Mouse (Mus musculus) ES-E14 (cell line): ENCODE data around the gene Crb1. TPM values are rescaled to one million over a fixed set of nuclear protein-coding genes. Genes with fewer than 3 reads are reported as not detected.

Experiments
- DNase-seq: peaks from one replicate; pipeline ENCODE4 v3.0.0-alpha.2; 2013; ENCODE audit warnings: low read depth, low spot score
- H3K27ac ChIP-seq: 2 replicates; pipeline ENCODE4 v1.5.1; 2012; ENCODE audit warnings: low read depth, mild to moderate bottlenecking, low read length, moderate library complexity, mixed read lengths; ENCODE audit not compliant: poor library complexity, insufficient read depth, severe bottlenecking
- H3K36me3 ChIP-seq: 2 replicates; pipeline ENCODE4 v1.6.1; 2012; ENCODE audit warnings: mild to moderate bottlenecking, low read length, moderate library complexity, mixed read lengths; ENCODE audit not compliant: control insufficient read depth, poor library complexity, insufficient read depth, severe bottlenecking
- H3K4me1 ChIP-seq, 2 experiments: fragments of 150-350 bp in 1 of 2; sonication (generic) in 1 of 2; 2 replicates each; pipeline ENCODE4 v1.6.1; 2012; ENCODE audit warnings: low read length in 2 of 2, mild to moderate bottlenecking in 1 of 2, mixed read lengths in 1 of 2; ENCODE audit not compliant: control insufficient read depth in 2 of 2, insufficient read depth in 2 of 2, poor library complexity in 1 of 2
- H3K4me3 ChIP-seq, 2 experiments: fragments of 150-350 bp in 1 of 2; sonication (generic) in 1 of 2; 2 replicates each; pipeline ENCODE4 v1.5.1; 2012; ENCODE audit warnings: low read length in 2 of 2, low read depth in 1 of 2, mild to moderate bottlenecking in 1 of 2, mixed read lengths in 1 of 2; ENCODE audit not compliant: insufficient read depth in 1 of 2, poor library complexity in 1 of 2, severe bottlenecking in 1 of 2
- H3K9ac ChIP-seq: 2 replicates; pipeline ENCODE4 v1.6.1; 2012; ENCODE audit warnings: low read depth, mild to moderate bottlenecking, low read length, mixed read lengths; ENCODE audit not compliant: poor library complexity, insufficient read depth, severe bottlenecking
- H3K9me3 ChIP-seq: fragments of 150-350 bp; sonication (generic); 2 replicates; pipeline ENCODE4 v1.6.1; 2012; ENCODE audit warnings: low read depth, mild to moderate bottlenecking, low read length; ENCODE audit not compliant: control insufficient read depth, insufficient read depth
- CHD2 ChIP-seq: IDR thresholded peaks from 2 replicates; pipeline ENCODE4 v1.6.1; 2014; ENCODE audit warnings: mild to moderate bottlenecking, low read depth, low read length, inconsistent platforms
- HCFC1 ChIP-seq: IDR thresholded peaks from 2 replicates; pipeline ENCODE4 v1.6.1; 2012; ENCODE audit warnings: low read length, inconsistent platforms, borderline replicate concordance; ENCODE audit not compliant: insufficient read depth
- MAFK ChIP-seq: IDR thresholded peaks from 2 replicates; pipeline ENCODE4 v1.6.1; 2014; ENCODE audit warnings: mild to moderate bottlenecking, low read depth, low read length, inconsistent platforms; ENCODE audit not compliant: insufficient read depth
- ZC3H11A ChIP-seq: IDR thresholded peaks from 2 replicates; pipeline ENCODE4 v1.6.1; 2012; ENCODE audit warnings: low read depth, mild to moderate bottlenecking, inconsistent platforms, low read length, borderline replicate concordance
- ZNF384 ChIP-seq: IDR thresholded peaks from 2 replicates; pipeline ENCODE4 v1.6.1; 2012; ENCODE audit warnings: low read depth, low read length, inconsistent platforms
- in situ Hi-C, 2 experiments: fragments of 600-800 bp; cut with MboI; formaldehyde crosslinking; loops; one replicate each; pipeline ENCODE4 v1.15.1; 2025; ENCODE audit warnings: low sequenced_read_pairs in 2 of 2, inconsistent platforms in 1 of 2; ENCODE audit not compliant: unreplicated experiment in 2 of 2
- total RNA-seq: library from RNA; depleted of rRNA; stranded (reverse); fragments of 300-350 nt; gene quantifications from 2 replicates; pipeline ENCODE4 v1.2.3, GENCODE M21; 2012; rRNA removed

Crb1 gene
- 0.11 and 0.18 TPM in 2 replicates for total RNA-seq

DNA sequence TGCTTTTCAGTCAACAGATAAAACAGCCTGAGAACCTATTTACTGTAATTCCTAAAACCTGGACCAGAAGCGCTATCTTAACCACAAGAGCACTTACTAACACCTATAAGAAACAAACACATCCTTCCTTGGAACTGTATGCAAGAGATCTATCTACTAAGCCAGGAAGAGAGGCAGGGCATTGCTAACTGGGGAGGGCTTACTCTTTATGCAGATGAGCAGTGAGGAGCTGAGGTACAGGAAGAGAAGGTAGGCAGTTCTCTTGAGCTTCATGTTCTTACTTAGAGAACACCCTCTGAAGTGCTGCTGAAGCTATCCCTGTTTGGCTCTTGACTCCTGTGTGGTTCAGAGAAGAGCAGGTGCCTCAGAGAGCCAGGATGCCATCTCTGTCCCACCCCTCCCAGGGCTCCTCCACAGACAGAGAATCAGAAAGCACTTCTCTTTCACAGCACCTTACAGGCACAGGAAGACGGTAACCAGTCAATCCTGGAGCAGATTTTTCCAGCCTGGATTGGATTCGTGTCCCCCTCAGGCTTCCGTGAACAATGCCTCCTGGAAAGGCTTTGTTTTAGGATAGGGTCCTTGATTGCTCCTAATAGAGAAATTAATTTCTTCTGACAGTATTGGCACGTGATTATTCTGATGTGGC, at the start of gene Crb1:
TSS of gene Crb1 (minus strand) at position 463 of the 649 bp plus-strand sequence.
- Histone ChIP-seq H3K4me3 (no peak within 1 kb of the TSS), H3K9ac (no peak within 1 kb of the TSS), H3K4me1 (peaks cover 0 to 6% of the 10 kb centered on the region in 2 experiments; a peak in 1 of 4 replicates), H3K36me3 (no peaks in the 10 kb centered on the region), H3K27ac (no peak within 1 kb of the TSS), H3K9me3 (no peaks in the 10 kb centered on the region)
- peak; percentile 12 for DNase-seq
- in situ Hi-C loops = no loop called here
- TF ChIP-seq ZNF384 = no peak
- no peak for TF ChIP-seq CHD2
- TF ChIP-seq ZC3H11A = no peak
- TF ChIP-seq MAFK = no peak
- TF ChIP-seq HCFC1 = no peak

DNA sequence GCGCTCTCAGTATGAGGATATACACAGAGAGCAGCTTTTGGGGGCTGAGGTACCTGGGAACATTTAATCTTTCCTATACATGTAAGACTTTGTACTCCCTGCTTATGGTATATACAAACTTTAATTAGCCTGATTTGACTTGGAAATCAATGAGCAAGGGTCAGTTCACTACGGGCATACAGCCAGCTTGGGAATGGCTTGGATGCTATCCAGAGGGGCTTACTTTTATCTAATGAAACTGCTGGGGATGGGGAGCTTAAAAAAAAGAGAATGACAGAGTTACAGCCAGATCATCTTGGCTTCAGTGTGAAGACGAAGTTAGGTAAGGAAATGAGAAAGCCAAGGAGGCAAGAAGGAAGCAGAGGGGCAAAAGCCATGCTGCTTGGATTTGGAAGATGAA, 48.1 kb upstream of the Crb1 start:
- H3K27ac ChIP-seq = no peak overlapping the region
- H3K4me1 ChIP-seq = peaks cover 5 to 9% of the 10 kb centered on the region in 2 experiments; a peak in 2 of 4 replicates
- TF ChIP-seq ZC3H11A (no peak), MAFK (no peak), CHD2 (no peak), ZNF384 (no peak), HCFC1 (no peak)
- no peaks in the 10 kb centered on the region for H3K9me3 ChIP-seq
- H3K4me3 ChIP-seq = no peak overlapping the region
- H3K36me3 ChIP-seq = peaks cover 13% of the 10 kb centered on the region
- in situ Hi-C loops = no loop called here
- no peak for DNase-seq
- no peak overlapping the region for H3K9ac ChIP-seq

DNA sequence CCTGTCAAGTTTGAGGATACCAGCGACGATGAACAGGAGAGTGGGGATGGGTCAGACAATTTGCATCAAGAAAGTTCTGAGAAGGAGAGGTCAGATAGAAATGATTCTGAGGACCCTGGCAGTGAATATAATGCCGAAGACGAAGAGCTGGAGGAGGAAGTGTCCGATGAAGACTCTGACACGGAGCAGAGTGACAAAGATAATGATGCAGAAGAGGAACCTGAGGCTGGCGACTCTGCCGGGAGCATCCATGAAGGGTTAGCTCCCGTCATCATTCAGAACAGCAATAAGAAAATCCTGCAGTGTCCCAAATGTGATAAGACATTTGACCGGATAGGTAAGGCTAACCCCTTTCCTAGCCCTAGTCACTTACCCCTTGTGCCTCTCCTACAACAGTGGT, 47.0 kb upstream of the Crb1 start:
- DNase-seq = no peak
- in situ Hi-C loops = no loop called here
- TF ChIP-seq ZNF384 (no peak), CHD2 (no peak), ZC3H11A (no peak), MAFK (no peak), HCFC1 (no peak)
- Histone ChIP-seq H3K27ac (no peak overlapping the region), H3K4me3 (peak overlapping the region; percentile 6 to 28; a peak in 2 of 4 replicates), H3K9ac (no peak overlapping the region; the same call in 1 of the 2 replicates), H3K4me1 (peaks cover 5 to 9% of the 10 kb centered on the region in 2 experiments; a peak in 2 of 4 replicates), H3K36me3 (peaks cover 10% of the 10 kb centered on the region), H3K9me3 (no peaks in the 10 kb centered on the region)

DNA sequence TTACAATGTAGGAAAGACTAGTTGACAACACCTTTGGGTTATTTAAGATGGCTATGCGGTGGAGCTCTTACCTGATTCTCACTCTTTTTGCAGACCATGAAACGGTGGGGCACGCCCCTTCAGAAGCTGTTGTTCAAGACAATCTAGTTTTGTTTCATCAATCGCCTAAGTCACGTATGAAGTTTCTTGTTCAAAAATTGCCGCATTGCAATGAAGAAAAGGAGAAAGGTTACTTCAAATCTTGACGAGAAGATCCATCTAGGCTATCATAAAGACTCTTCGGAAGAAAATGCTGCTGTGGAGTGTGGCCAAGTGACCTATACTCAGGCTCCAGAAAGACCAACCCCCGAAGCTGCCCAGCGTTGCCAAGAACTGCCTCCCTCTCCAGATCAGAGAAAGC, 46.0 kb upstream of the Crb1 start:
- Histone ChIP-seq H3K9me3 (no peaks in the 10 kb centered on the region), H3K9ac (peak overlapping the region; percentile 94; the same call in 1 of the 2 replicates), H3K4me1 (peaks cover 5 to 9% of the 10 kb centered on the region in 2 experiments; a peak in 2 of 4 replicates), H3K36me3 (peaks cover 10% of the 10 kb centered on the region), H3K27ac (no peak overlapping the region), H3K4me3 (peak overlapping the region; percentile 83 to 94)
- in situ Hi-C loops = no loop called here
- no peak for DNase-seq
- no peak for TF ChIP-seq ZC3H11A
- no peak for TF ChIP-seq HCFC1
- TF ChIP-seq CHD2 = no peak
- TF ChIP-seq MAFK = no peak
- no peak for TF ChIP-seq ZNF384
